Mouse (Mus musculus): ENCODE data around the gene Nt5c2. TPM values are rescaled to one million over a fixed set of nuclear protein-coding genes. Genes with fewer than 3 reads are reported as not detected.

The Nt5c2 gene
- polyA plus RNA-seq, 1 experiment from 2014 or later = 61.0 TPM

GRCm38 (mm10) chr19:46975565-46975964, 39.4 kb downstream of the Nt5c2 start:
- H3K36me3 ChIP-seq = no peaks in the 10 kb centered on the region
- no peak overlapping the region for H3K4me3 ChIP-seq (replicated peaks)
- no peak for DNase-seq
- H3K4me2 ChIP-seq = no peak overlapping the region
- H3K4me1 ChIP-seq (replicated peaks) = peaks cover 39% of the 10 kb centered on the region
- ATAC-seq (ENCODE audit: low read depth) = no peak
- no peak overlapping the region for H3K27ac ChIP-seq
- 68% methylated on average over 4 of the region's 4 CpGs for WGBS (ENCODE audit: insufficient replicate concordance)
- no peak overlapping the region for H3K9ac ChIP-seq
- H3K9me3 ChIP-seq (replicated peaks) = no peaks in the 10 kb centered on the region
- no peaks in the 10 kb centered on the region for H3K27me3 ChIP-seq

GRCm38 (mm10) chr19:46972159-46972558, 42.8 kb downstream of the Nt5c2 start:
- H3K4me1 ChIP-seq (replicated peaks) = peaks cover 48% of the 10 kb centered on the region
- no peaks in the 10 kb centered on the region for H3K9me3 ChIP-seq (replicated peaks)
- H3K27ac ChIP-seq = no peak overlapping the region
- H3K4me2 ChIP-seq = no peak overlapping the region
- ATAC-seq (ENCODE audit: low read depth) (no peak; the same call in 1 of the 2 replicates), DNase-seq (no peak)
- H3K4me3 ChIP-seq (replicated peaks) = no peak overlapping the region
- no peaks in the 10 kb centered on the region for H3K36me3 ChIP-seq
- H3K27me3 ChIP-seq = no peaks in the 10 kb centered on the region
- no peak overlapping the region for H3K9ac ChIP-seq
- 90% methylated on average over 3 of the region's 3 CpGs for WGBS (ENCODE audit: insufficient replicate concordance)

GRCm38 (mm10) chr19:46971712-46972111, 43.2 kb downstream of the Nt5c2 start:
- H3K36me3 ChIP-seq = no peaks in the 10 kb centered on the region
- peak overlapping the region; percentile 47 for H3K27ac ChIP-seq
- 70% methylated on average over 9 of the region's 9 CpGs for WGBS (ENCODE audit: insufficient replicate concordance)
- H3K9ac ChIP-seq = no peak overlapping the region
- ATAC-seq (ENCODE audit: low read depth) (no peak), DNase-seq (no peak)
- no peak overlapping the region for H3K4me3 ChIP-seq (replicated peaks)
- H3K4me1 ChIP-seq (replicated peaks) = peaks cover 48% of the 10 kb centered on the region
- no peaks in the 10 kb centered on the region for H3K9me3 ChIP-seq (replicated peaks)
- H3K4me2 ChIP-seq = no peak overlapping the region
- H3K27me3 ChIP-seq = no peaks in the 10 kb centered on the region

- Histone ChIP-seq H3K27me3 (no peaks in the 10 kb centered on the region), H3K4me3 (replicated peaks) (no peak overlapping the region), H3K9me3 (replicated peaks) (no peaks in the 10 kb centered on the region), H3K4me1 (replicated peaks) (peaks cover 48% of the 10 kb centered on the region), H3K36me3 (no peaks in the 10 kb centered on the region), H3K4me2 (no peak overlapping the region), H3K9ac (no peak overlapping the region), H3K27ac (peak overlapping the region; percentile 47)
- DNase-seq (no peak), ATAC-seq (ENCODE audit: low read depth) (no peak)
- 71% methylated on average over 8 of the region's 8 CpGs for WGBS (ENCODE audit: insufficient replicate concordance)
These were observed 43.8 kb downstream of the Nt5c2 start for GRCm38 (mm10) chr19:46971051-46971689.

DNA sequence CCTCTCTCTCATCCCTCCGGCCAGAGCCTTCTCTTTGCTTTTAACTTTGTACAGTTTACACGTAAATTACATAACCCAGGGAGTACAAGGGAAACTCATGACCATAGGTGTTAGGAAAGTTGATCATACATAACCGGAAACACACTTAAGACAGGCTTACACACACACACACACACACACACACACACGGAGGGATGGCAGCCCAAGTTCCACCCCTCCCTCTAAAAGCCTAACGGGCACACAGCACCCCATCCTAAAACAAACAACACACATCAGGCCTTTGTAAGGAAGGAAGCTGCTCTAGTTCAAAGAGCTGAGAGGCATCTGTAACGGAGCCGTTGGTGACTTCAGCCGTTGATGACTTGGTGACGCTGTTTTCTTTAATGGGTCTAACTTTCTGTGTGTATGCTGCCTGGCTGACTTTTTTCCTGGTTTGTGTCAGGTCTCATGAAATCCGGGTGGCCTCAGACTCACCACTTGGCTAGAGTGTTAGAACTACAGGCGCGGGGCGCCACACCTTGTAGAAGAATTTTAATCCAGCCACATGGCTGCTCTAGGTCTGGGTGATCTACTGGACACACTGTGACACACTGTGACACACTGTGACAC, 44.7 kb downstream of the Nt5c2 start:
- DNase-seq = no peak
- no peak overlapping the region for H3K9ac ChIP-seq
- H3K36me3 ChIP-seq = no peaks in the 10 kb centered on the region
- no peak overlapping the region for H3K4me3 ChIP-seq (replicated peaks)
- H3K4me2 ChIP-seq = no peak overlapping the region
- H3K9me3 ChIP-seq (replicated peaks) = no peaks in the 10 kb centered on the region
- H3K27ac ChIP-seq = peak overlapping the region; percentile 4
- no peaks in the 10 kb centered on the region for H3K27me3 ChIP-seq
- 67% methylated on average over 13 of the region's 13 CpGs for WGBS (ENCODE audit: insufficient replicate concordance)
- peaks cover 51% of the 10 kb centered on the region for H3K4me1 ChIP-seq (replicated peaks)
- ATAC-seq (ENCODE audit: low read depth) = no peak

- Histone ChIP-seq H3K27me3 (no peaks in the 10 kb centered on the region), H3K27ac (no peak overlapping the region), H3K4me2 (no peak overlapping the region), H3K4me3 (replicated peaks) (no peak overlapping the region), H3K4me1 (replicated peaks) (peaks cover 51% of the 10 kb centered on the region), H3K9ac (no peak overlapping the region), H3K9me3 (replicated peaks) (no peaks in the 10 kb centered on the region), H3K36me3 (no peaks in the 10 kb centered on the region)
- 71% methylated on average over 22 of the region's 22 CpGs for WGBS (ENCODE audit: insufficient replicate concordance)
- DNase-seq (no peak), ATAC-seq (ENCODE audit: low read depth) (no peak)
These were observed 45.5 kb downstream of the Nt5c2 start for GRCm38 (mm10) chr19:46969286-46969985.

- Histone ChIP-seq H3K4me3 (replicated peaks) (no peak overlapping the region), H3K27ac (no peak overlapping the region), H3K27me3 (no peaks in the 10 kb centered on the region), H3K36me3 (no peaks in the 10 kb centered on the region), H3K4me1 (replicated peaks) (peaks cover 51% of the 10 kb centered on the region), H3K9me3 (replicated peaks) (no peaks in the 10 kb centered on the region), H3K9ac (no peak overlapping the region), H3K4me2 (no peak overlapping the region)
- DNase-seq (no peak), ATAC-seq (ENCODE audit: low read depth) (no peak; the same call in 1 of the 2 replicates)
- 57% methylated on average over 5 of the region's 5 CpGs for WGBS (ENCODE audit: insufficient replicate concordance)
These were observed 46.1 kb downstream of the Nt5c2 start for GRCm38 (mm10) chr19:46968833-46969232.

- no peak for DNase-seq
- Histone ChIP-seq H3K9me3 (replicated peaks) (no peaks in the 10 kb centered on the region), H3K27me3 (no peaks in the 10 kb centered on the region), H3K4me3 (replicated peaks) (no peak overlapping the region), H3K27ac (no peak overlapping the region), H3K4me1 (replicated peaks) (peaks cover 56% of the 10 kb centered on the region), H3K4me2 (no peak overlapping the region), H3K36me3 (no peaks in the 10 kb centered on the region), H3K9ac (no peak overlapping the region)
- 75% methylated on average over 4 of the region's 4 CpGs for WGBS (ENCODE audit: insufficient replicate concordance)
- ATAC-seq (ENCODE audit: low read depth) = no peak
These were observed 47.1 kb downstream of the Nt5c2 start for GRCm38 (mm10) chr19:46967861-46968260.

- no peak for ATAC-seq (ENCODE audit: low read depth)
- 78% methylated on average over 6 of the region's 6 CpGs for WGBS (ENCODE audit: insufficient replicate concordance)
These were observed 48.6 kb downstream of the Nt5c2 start for GRCm38 (mm10) chr19:46966330-46966729.

DNA sequence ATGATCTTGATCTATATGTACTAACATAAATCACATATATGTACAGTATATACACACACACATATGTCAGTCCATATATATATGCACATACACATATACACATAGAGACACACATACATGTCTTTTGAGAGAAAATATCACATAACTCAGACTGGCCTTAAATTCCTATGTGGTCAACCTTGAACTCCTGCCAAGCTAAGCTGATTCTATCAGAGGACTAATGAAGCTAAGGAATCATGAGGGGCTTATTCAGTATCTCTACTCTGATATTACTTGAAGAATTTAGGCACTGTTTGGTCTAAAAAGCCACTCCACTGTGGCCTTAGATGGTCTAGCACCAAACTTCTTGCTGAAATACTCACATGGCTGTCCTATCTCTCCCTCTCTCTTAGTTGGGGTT, 49.5 kb downstream of the Nt5c2 start:
- Histone ChIP-seq H3K9ac (no peak overlapping the region), H3K4me3 (replicated peaks) (no peak overlapping the region), H3K4me2 (no peak overlapping the region), H3K36me3 (no peaks in the 10 kb centered on the region), H3K4me1 (replicated peaks) (peaks cover 49% of the 10 kb centered on the region), H3K27me3 (no peaks in the 10 kb centered on the region), H3K27ac (no peak overlapping the region), H3K9me3 (replicated peaks) (no peaks in the 10 kb centered on the region)
- no peak for DNase-seq
- ATAC-seq (ENCODE audit: low read depth) = no peak

More at GRCm38 (mm10) chr19:46966330-46966729, 48.6 kb downstream of the Nt5c2 start:
- no peak for DNase-seq
- H3K4me1 ChIP-seq (replicated peaks) = peaks cover 45% of the 10 kb centered on the region
- H3K9ac ChIP-seq = no peak overlapping the region
- H3K4me2 ChIP-seq = no peak overlapping the region
- H3K4me3 ChIP-seq (replicated peaks) = no peak overlapping the region
- no peaks in the 10 kb centered on the region for H3K36me3 ChIP-seq
- no peaks in the 10 kb centered on the region for H3K27me3 ChIP-seq
- H3K27ac ChIP-seq = no peak overlapping the region
- no peaks in the 10 kb centered on the region for H3K9me3 ChIP-seq (replicated peaks)

DNA sequence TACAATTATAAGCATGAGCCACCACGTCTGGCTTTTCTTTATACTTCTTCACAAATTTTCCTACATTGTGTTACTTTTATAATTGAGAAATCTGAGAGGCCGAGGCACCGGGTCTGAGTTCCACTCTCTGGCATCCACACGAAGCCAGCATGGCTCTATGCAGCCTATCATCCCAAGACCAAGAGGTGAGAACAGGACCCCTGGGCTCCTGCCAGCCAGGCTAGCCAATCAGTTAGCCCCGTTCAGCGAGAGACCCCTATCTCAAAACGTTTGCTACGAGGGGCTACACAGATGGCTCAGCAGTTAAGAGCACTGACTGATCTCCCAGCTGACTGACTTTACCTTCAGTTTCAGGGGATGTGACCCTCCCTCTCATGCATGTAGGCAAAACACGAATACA, 50.6 kb downstream of the Nt5c2 start:
- H3K9me3 ChIP-seq (replicated peaks) = no peaks in the 10 kb centered on the region
- no peaks in the 10 kb centered on the region for H3K36me3 ChIP-seq
- DNase-seq = no peak
- no peak overlapping the region for H3K4me2 ChIP-seq
- H3K4me3 ChIP-seq (replicated peaks) = no peak overlapping the region
- 47% methylated on average over 9 of the region's 9 CpGs for WGBS (ENCODE audit: insufficient replicate concordance)
- no peak overlapping the region for H3K9ac ChIP-seq
- ATAC-seq (ENCODE audit: low read depth) = no peak
- no peak overlapping the region for H3K27ac ChIP-seq
- H3K4me1 ChIP-seq (replicated peaks) = peaks cover 54% of the 10 kb centered on the region
- H3K27me3 ChIP-seq = no peaks in the 10 kb centered on the region

All from liver, embryonic 13.5 days (tissue).